Mouse (Mus musculus) kidney, adult 2 months (tissue): ENCODE results near the gene Epm2aip1. TPM values are rescaled to one million over a fixed set of nuclear protein-coding genes. Genes with fewer than 3 reads are reported as not detected.

ENCODE experiments used
- DNase-seq: peaks from one replicate; pipeline ENCODE4 v3.0.0; 2021
- H3K27ac ChIP-seq: fragments of 200-500 bp; 2 replicates; pipeline ENCODE4 v1.5.1; 2012; ENCODE audit warnings: low read depth, low read length, control low read depth, inconsistent platforms; ENCODE audit not compliant: insufficient read depth
- H3K27me3 ChIP-seq: fragments of 200-500 bp; replicated peaks from 2 replicates; pipeline ENCODE4 v1.6.1; 2012; ENCODE audit warnings: mild to moderate bottlenecking, moderate library complexity, low read length, inconsistent platforms; ENCODE audit not compliant: control insufficient read depth, insufficient read depth
- H3K36me3 ChIP-seq: fragments of 200-500 bp; 2 replicates; pipeline ENCODE4 v1.6.1; 2012; ENCODE audit warnings: mild to moderate bottlenecking, moderate library complexity, low read length, inconsistent platforms; ENCODE audit not compliant: control insufficient read depth, insufficient read depth
- H3K4me1 ChIP-seq: fragments of 200-500 bp; 2 replicates; pipeline ENCODE4 v1.6.1; 2011; ENCODE audit warnings: low read length; ENCODE audit not compliant: control insufficient read depth, insufficient read depth
- H3K4me3 ChIP-seq: fragments of 200-500 bp; 2 replicates; pipeline ENCODE4 v1.5.1; 2011; ENCODE audit warnings: mild to moderate bottlenecking, low read depth, low read length, control low read depth; ENCODE audit not compliant: insufficient read depth
- CTCF ChIP-seq: fragments of 200-500 bp; conservative IDR thresholded peaks from 2 replicates; pipeline ENCODE4 v1.5.1; 2011; ENCODE audit warnings: low read depth, mild to moderate bottlenecking, control low read depth, low read length, moderate library complexity, mixed read lengths; ENCODE audit not compliant: insufficient read depth, insufficient read length
- POLR2A ChIP-seq: fragments of 200-500 bp; IDR thresholded peaks from one replicate; pipeline ENCODE4 v1.6.1; 2011; ENCODE audit warnings: low read depth, low read length, control low read depth
- WGBS: fragments of 180-500 bp; shearing (Covaris S2); methylation state at CpG from one replicate; pipeline ENCODE4 v1.1.7; 2018; 5-methylcytosine and 5-hydroxymethylcytosine counted together
- polyA plus RNA-seq: library from polyadenylated mRNA; depleted of rRNA; stranded (reverse); fragments of >200 nt; gene quantifications from 2 replicates; pipeline ENCODE4 v1.2.3, GENCODE M21; 2012; rRNA removed

The Epm2aip1 gene
- polyA plus RNA-seq, result 8.0 and 8.3 TPM in 2 replicates

DNA sequence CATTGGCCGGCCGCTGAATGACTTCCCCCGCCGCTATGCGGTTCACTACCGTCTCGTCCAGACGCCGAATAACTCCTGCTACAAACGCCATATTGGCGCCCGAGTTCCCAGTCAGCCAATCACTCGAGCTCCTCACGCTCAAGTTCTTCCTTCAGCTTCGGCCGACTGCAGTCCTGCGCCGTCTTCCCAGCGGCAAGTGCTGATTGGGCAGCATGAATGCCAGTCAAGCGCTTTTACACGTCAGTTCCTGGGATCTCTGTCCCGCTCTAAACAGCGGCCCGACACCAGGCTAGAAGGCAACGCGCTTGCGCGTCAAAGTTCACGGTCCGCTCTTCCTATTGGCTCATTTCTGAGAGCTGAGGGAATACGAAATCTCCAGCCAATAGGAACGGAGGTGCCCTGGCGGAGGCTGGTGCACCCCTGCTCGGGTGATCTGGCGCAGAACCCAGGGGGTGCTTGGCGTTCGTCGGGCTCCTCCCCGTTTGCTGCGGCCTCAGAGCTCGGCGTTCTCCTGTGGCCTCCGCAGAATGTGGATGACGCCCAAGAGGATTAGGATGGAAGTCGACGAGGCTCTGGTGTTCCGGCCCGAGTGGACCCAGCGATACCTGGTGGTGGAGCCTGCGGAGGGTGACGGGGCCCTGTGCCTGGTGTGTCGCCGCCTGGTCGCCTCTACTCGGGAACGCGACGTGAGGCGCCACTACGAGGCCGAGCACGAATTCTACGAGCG is at the start of gene Epm2aip1, which contains the start of gene Mlh1:
Gene Epm2aip1 (plus strand): TSS at position 496 of the 727 bp plus-strand sequence.
Gene Mlh1 (minus strand): TSS at position 358 of the 727 bp plus-strand sequence.
- H3K27me3 ChIP-seq, result no peaks in the 10 kb centered on the region
- under 1% methylated on average over 64 of the region's 64 CpGs for WGBS
- peak within 1 kb of the TSS; percentile 92 for H3K4me3 ChIP-seq
- H3K36me3 ChIP-seq, result no peaks in the 10 kb centered on the region; the same call in 1 of the 2 replicates
- H3K27ac ChIP-seq, result peak within 1 kb of the TSS; percentile 88
- peak; percentile 100 for DNase-seq
- TF ChIP-seq POLR2A, result peak; percentile 90
- no peak for TF ChIP-seq CTCF
- H3K4me1 ChIP-seq, result peaks cover 12% of the 10 kb centered on the region

DNA sequence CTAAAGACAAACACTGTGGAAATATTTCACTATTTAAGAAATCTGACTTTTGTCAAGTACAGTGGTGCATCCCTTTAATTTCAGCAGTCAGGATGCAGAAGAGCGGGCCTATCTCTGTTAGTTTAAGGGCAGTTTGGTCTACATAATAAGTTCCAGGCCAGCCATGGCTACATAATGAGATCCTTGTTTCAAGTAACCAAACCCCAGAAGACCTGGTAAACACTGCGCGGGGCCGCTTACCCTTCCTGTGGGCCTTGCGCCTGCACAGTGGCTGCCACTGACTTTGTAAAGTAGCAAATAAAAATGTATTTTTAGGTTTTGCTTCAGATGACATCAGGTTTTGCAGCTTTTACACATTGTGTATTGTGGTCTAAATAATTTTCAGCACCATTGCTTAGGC is 48.3 kb upstream of the Epm2aip1 start:
- TF ChIP-seq POLR2A (no peak), CTCF (no peak)
- Histone ChIP-seq H3K27ac (no peak overlapping the region), H3K4me1 (no peaks in the 10 kb centered on the region), H3K4me3 (no peak overlapping the region), H3K27me3 (no peaks in the 10 kb centered on the region), H3K36me3 (peaks cover 15% of the 10 kb centered on the region)
- no peak for DNase-seq
- 98% methylated on average over 5 of the region's 5 CpGs for WGBS

DNA sequence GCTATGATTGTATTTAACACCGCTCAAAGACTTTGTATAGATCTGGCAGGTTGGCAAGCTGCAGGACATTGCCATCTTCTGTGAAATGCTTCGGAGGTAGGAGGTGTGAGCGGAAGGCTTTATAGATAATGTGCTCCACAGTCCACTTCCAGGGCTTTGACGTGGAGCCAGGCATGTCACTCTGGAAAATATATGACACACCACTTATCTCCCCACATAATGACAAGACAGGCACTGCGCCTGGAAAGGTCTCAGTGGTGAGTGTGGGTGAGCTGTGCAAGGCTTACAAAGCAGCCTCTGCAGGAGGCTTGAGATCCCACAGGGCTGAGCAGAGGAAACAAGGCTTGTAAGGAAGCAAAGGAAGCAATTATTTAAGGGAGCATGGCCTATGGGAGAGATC is 43.3 kb upstream of the Epm2aip1 start:
- DNase-seq, result no peak

DNA sequence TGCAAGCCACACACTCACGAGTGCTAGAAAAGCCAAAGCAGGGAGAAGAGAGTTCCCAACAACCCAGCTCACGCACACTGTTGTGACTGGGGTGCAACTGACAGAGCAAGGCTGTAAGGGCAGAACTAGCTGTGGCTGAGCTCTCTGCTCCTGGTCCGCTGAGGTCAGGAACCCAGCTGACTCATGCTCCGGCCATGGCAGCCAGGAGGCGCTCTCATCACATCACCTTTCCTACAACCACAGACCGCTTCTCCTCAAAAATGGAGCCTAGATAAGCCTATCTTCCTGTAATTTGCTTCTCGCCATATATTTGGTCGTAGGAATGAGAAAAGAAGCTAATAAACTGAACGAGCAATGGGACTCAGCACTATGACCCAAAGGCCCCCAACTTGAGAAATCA is 37.0 kb upstream of the Epm2aip1 start:
- no peaks in the 10 kb centered on the region; the same call in 1 of the 2 replicates for H3K36me3 ChIP-seq
- WGBS, result 95% methylated on average over 9 of the region's 9 CpGs
- no peaks in the 10 kb centered on the region for H3K4me1 ChIP-seq
- DNase-seq, result no peak
- H3K27me3 ChIP-seq, result no peaks in the 10 kb centered on the region
- TF ChIP-seq POLR2A, result no peak
- TF ChIP-seq CTCF, result 0 out of 2 replicates have a peak, but pooled peaks have one; percentile 20
- no peak overlapping the region for H3K27ac ChIP-seq
- H3K4me3 ChIP-seq, result no peak overlapping the region

More for the DNA sequence above, 43.3 kb upstream of the Epm2aip1 start:
- Histone ChIP-seq H3K27ac (no peak overlapping the region), H3K36me3 (peaks cover 7% of the 10 kb centered on the region), H3K27me3 (no peaks in the 10 kb centered on the region), H3K4me1 (no peaks in the 10 kb centered on the region), H3K4me3 (no peak overlapping the region)
- TF ChIP-seq CTCF (no peak), POLR2A (no peak)
- WGBS, result 73% methylated on average over 5 of the region's 5 CpGs

DNA sequence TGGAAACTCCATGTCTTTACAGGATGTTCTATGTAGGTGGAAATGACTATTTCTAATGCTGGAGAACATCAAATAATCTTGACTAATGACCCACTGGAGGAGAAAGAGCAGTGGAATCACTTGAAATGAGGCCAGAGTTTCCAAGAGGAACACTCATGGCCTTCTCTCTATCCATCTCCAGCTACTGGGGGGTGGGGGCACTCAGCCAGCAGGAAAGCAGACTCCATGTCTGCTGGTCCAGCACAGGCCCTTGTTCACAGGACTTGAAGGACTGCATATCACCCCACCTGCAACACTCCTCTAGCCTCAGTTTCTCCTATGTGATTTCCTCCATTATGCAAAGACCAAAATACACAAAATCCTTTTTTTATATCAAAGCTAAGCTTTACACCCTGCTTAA is 34.0 kb upstream of the Epm2aip1 start:
- no peak overlapping the region for H3K4me3 ChIP-seq
- H3K36me3 ChIP-seq, result peaks cover 1% of the 10 kb centered on the region
- no peaks in the 10 kb centered on the region for H3K4me1 ChIP-seq
- no peak for DNase-seq
- TF ChIP-seq POLR2A (no peak), CTCF (no peak)
- H3K27me3 ChIP-seq, result no peaks in the 10 kb centered on the region
- H3K27ac ChIP-seq, result no peak overlapping the region

DNA sequence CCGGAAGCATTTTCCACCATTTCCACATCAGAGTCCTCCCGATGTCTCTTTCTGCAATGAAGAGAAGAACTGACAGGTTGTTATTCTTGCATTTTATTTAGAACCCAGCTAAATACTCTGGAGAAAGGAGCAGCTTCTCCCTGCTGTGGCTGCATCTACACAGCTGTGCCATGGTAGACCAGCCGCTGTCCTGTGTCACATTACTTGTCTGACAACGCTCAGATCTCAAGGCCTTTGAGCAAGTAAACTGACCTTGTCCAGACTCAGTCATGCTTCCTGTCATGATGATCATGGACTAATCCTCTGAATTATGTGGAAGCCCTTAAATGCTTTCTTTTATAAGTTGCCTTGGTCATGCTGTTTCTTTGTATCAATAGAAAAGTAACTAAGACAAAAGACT is 31.9 kb upstream of the Epm2aip1 start:
- no peak overlapping the region for H3K27ac ChIP-seq
- 79% methylated on average over 4 of the region's 4 CpGs for WGBS
- TF ChIP-seq CTCF, result no peak
- no peak for DNase-seq
- no peaks in the 10 kb centered on the region for H3K27me3 ChIP-seq
- H3K4me1 ChIP-seq, result no peaks in the 10 kb centered on the region
- peaks cover 1% of the 10 kb centered on the region for H3K36me3 ChIP-seq
- no peak overlapping the region for H3K4me3 ChIP-seq

DNA sequence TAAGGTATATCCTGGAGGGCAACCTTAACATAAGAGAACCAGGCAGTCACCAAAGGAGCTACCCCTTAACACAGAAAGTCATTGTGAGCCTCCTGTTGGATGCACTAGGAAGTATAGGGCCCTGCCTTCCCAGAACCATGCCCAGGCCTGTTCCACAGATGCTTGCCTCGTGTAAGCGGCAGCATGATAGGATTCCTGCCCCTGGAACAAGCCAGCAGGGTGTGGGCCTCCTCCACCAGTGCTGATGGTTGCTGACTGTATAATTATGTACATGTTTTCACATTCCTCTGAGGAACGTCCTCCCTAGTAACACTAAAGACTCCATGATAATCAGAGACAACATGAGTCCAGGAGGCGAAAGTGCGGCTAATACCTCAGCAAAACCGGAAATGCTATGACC is 28.3 kb upstream of the Epm2aip1 start:
- DNase-seq, result no peak
- WGBS, result 86% methylated on average over 6 of the region's 6 CpGs
- Histone ChIP-seq H3K4me3 (no peak overlapping the region), H3K4me1 (no peaks in the 10 kb centered on the region), H3K27ac (no peak overlapping the region), H3K36me3 (peaks cover 1% of the 10 kb centered on the region), H3K27me3 (no peaks in the 10 kb centered on the region)
- TF ChIP-seq CTCF, result no peak
